Mouse (Mus musculus) fat pad, adult 2 months (tissue): ENCODE measurements around the gene Srp68.

ENCODE experiments used
- DNase-seq: peaks from one replicate; pipeline ENCODE4 v3.0.0-alpha.2; 2011; ENCODE audit warnings: low read depth, low spot score; ENCODE audit errors: extremely low read depth

Gene Srp68

GRCm38 (mm10) chr11:116250898-116251297 is 23.1 kb downstream of the Srp68 start:
- no peak for DNase-seq

GRCm38 (mm10) chr11:116247502-116248222 is 26.4 kb downstream of the Srp68 start:
- DNase-seq: peak; percentile 58

GRCm38 (mm10) chr11:116245616-116246015 is 28.4 kb downstream of the Srp68 start:
- DNase-seq: no peak

- no peak for DNase-seq
Observed at GRCm38 (mm10) chr11:116244580-116244979, 29.4 kb downstream of the Srp68 start.

- no peak for DNase-seq
Observed at GRCm38 (mm10) chr11:116241744-116242235, 32.2 kb downstream of the Srp68 start.

GRCm38 (mm10) chr11:116239797-116240196 is 34.2 kb downstream of the Srp68 start:
- no peak for DNase-seq

GRCm38 (mm10) chr11:116237742-116238395 is 36.1 kb downstream of the Srp68 start, which contains the start of gene Evpl:
Gene Evpl (minus strand): TSS chr11:116238077.
- DNase-seq: peak; percentile 52

- DNase-seq: no peak
Observed at GRCm38 (mm10) chr11:116234901-116235300, 39.1 kb downstream of the Srp68 start.

- DNase-seq: no peak
Observed at GRCm38 (mm10) chr11:116232427-116232826, 41.6 kb downstream of the Srp68 start.

GRCm38 (mm10) chr11:116228699-116229098 is 45.3 kb downstream of the Srp68 start:
- no peak for DNase-seq

- DNase-seq: no peak
Observed at GRCm38 (mm10) chr11:116226414-116226813, 47.6 kb downstream of the Srp68 start.

GRCm38 (mm10) chr11:116222740-116223059 is 51.3 kb downstream of the Srp68 start:
- no peak for DNase-seq

GRCm38 (mm10) chr11:116221931-116222739 is 51.9 kb downstream of the Srp68 start:
- no peak for DNase-seq

- DNase-seq: no peak
Observed at GRCm38 (mm10) chr11:116219885-116220284, 54.1 kb downstream of the Srp68 start.

- DNase-seq: peak; percentile 64
Observed at GRCm38 (mm10) chr11:116218737-116219400, 55.1 kb downstream of the Srp68 start.

GRCm38 (mm10) chr11:116218263-116218662 is 55.8 kb downstream of the Srp68 start:
- DNase-seq: no peak

- no peak for DNase-seq
Observed at GRCm38 (mm10) chr11:116216549-116216948, 57.5 kb downstream of the Srp68 start.

GRCm38 (mm10) chr11:116215991-116216390 is 58.0 kb downstream of the Srp68 start:
- DNase-seq: no peak

GRCm38 (mm10) chr11:116215181-116215580 is 58.8 kb downstream of the Srp68 start:
- DNase-seq: no peak

- DNase-seq: no peak
Observed at GRCm38 (mm10) chr11:116213877-116214510, 60.0 kb downstream of the Srp68 start.

GRCm38 (mm10) chr11:116212847-116213246 is 61.2 kb downstream of the Srp68 start:
- DNase-seq: no peak
